Mouse (Mus musculus) lung, embryonic 16.5 days (tissue): ENCODE results near the gene Olfr855. TPM values are rescaled to one million over a fixed set of nuclear protein-coding genes. Genes with fewer than 3 reads are reported as not detected.

Experiments used
- ATAC-seq: fragments of 200-750 bp; cut with Nextera tagmentation; 2 replicates; pipeline ENCODE4 v1.8.0; 2017; ENCODE audit warnings: low read depth, mild to moderate bottlenecking, moderate library complexity
- H3K27ac ChIP-seq: fragments of 300-500 bp; sonication (generic); 2 replicates; pipeline ENCODE4 v1.5.1; 2014; ENCODE audit warnings: mild to moderate bottlenecking, control low read depth, low read length
- H3K27me3 ChIP-seq: fragments of 300-500 bp; sonication (generic); 2 replicates; pipeline ENCODE4 v1.6.1; 2014; ENCODE audit warnings: low read depth, low read length, mixed read lengths; ENCODE audit not compliant: control insufficient read depth, insufficient read depth
- H3K36me3 ChIP-seq: fragments of 300-500 bp; sonication (generic); 2 replicates; pipeline ENCODE4 v1.6.1; 2014; ENCODE audit warnings: low read length; ENCODE audit not compliant: control insufficient read depth, insufficient read depth
- H3K4me1 ChIP-seq: fragments of 300-500 bp; sonication (generic); replicated peaks from 2 replicates; pipeline ENCODE4 v1.6.1; 2014; ENCODE audit warnings: low read length, mixed read lengths; ENCODE audit not compliant: control insufficient read depth, insufficient read depth
- H3K4me2 ChIP-seq: fragments of 300-500 bp; sonication (generic); 2 replicates; pipeline ENCODE4 v1.6.1; 2014; ENCODE audit warnings: low read depth, low read length, control low read depth
- H3K4me3 ChIP-seq: fragments of 300-500 bp; sonication (generic); 2 replicates; pipeline ENCODE4 v1.5.1; 2014; ENCODE audit warnings: mild to moderate bottlenecking, low read length, control low read depth
- H3K9ac ChIP-seq: fragments of 300-500 bp; sonication (generic); 2 replicates; pipeline ENCODE4 v1.6.1; 2014; ENCODE audit warnings: low read length, control low read depth
- H3K9me3 ChIP-seq: fragments of 300-500 bp; sonication (generic); 2 replicates; pipeline ENCODE4 v1.6.1; 2016; ENCODE audit warnings: low read length; ENCODE audit not compliant: control insufficient read depth
- WGBS: fragments of 180-500 bp; shearing (Covaris S2); extraction: QIAGEN DNeasy Blood & Tissue Kit; methylation state at CpG from one replicate; pipeline ENCODE4 v1.1.7; 2014; 5-methylcytosine and 5-hydroxymethylcytosine counted together
- polyA plus RNA-seq: library from polyadenylated mRNA; unstranded; fragments of >200 nt; fragmentation: Nextera tagmentation; extraction: Ambion mirVana; gene quantifications from 2 replicates; pipeline ENCODE4 v1.2.1, GENCODE M21; 2015

Olfr855 gene
- polyA plus RNA-seq, result not detected in 2 replicates

DNA sequence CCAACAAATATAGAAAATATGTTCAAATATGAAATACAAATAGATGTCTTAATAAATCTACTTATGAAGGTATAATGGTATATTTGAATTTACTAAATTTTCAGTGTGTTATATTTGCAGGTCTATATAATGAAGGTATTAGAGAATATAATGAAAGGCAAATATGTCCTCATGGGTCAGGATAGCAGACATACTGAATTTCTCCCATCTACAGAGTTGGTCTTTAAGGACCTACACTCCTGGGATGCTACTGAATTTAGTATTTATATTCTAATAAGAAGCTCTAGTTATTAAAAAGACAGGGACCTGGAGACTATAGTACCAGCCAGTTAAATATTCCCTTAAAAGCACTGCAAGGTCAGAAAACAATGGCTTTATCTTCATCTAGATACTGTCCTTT, at the start of gene Olfr855:
Gene Olfr855, plus strand, starts transcription at position 301 of the 400 bp plus-strand sequence.
- no peak within 1 kb of the TSS for H3K27ac ChIP-seq
- no peak within 1 kb of the TSS for H3K4me3 ChIP-seq
- H3K9me3 ChIP-seq, result no peaks in the 10 kb centered on the region
- no peak within 1 kb of the TSS for H3K9ac ChIP-seq
- no peak for ATAC-seq
- H3K36me3 ChIP-seq, result no peaks in the 10 kb centered on the region
- no peak within 1 kb of the TSS for H3K4me2 ChIP-seq
- H3K4me1 ChIP-seq, result no peaks in the 10 kb centered on the region
- no peaks in the 10 kb centered on the region for H3K27me3 ChIP-seq

DNA sequence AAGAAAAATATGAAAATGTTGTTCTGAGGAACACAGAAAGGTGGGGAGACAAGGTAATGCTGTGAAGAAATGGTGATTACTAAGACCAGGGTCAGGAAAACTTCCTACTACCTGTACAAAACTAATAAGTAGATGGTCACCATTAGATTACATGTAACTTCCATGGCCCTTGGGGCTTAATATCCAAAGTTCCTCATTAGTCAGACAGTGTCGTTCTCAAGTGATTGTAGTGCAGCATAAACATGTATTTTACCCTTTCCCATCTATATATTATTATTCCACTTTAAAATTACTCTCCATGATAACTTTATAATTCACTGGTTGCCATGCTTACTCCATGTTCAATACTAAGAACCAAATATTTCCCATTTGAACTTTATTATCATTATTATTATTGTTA, 41.4 kb upstream of the Olfr855 start, which contains the start of gene Olfr853:
Gene Olfr853, minus strand, starts transcription at position 101 of the 400 bp plus-strand sequence.
- no peaks in the 10 kb centered on the region for H3K4me1 ChIP-seq
- H3K9ac ChIP-seq, result no peak within 1 kb of the TSS
- H3K27ac ChIP-seq, result no peak within 1 kb of the TSS

DNA sequence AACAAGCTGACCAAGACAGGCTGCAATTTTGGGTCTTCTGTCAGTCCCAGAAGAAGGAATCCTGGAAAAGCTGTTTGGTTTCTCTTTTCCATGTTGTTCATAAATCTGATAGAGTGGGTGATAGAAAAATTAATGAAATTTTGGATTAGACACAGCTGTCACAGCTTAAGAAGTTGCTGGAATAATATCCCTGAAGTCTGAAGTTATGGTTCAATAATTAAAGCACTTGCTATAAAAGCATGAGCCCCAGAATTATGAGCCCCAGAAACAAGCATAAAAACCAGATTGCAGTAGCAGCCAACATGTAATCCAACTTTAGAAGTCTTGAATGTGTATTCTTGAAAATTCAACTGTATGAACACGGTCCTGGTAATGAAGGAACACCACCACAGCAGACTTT, 15.1 kb upstream of the Olfr855 start, which contains the start of gene Olfr854:
Gene Olfr854, minus strand, starts transcription at position 101 of the 400 bp plus-strand sequence.
- no peaks in the 10 kb centered on the region for H3K9me3 ChIP-seq
- WGBS, result 61% methylated on average over 1 of the region's 1 CpGs
- no peak within 1 kb of the TSS for H3K27ac ChIP-seq
- H3K27me3 ChIP-seq, result no peaks in the 10 kb centered on the region
- no peak for ATAC-seq
- H3K4me1 ChIP-seq, result no peaks in the 10 kb centered on the region
- H3K36me3 ChIP-seq, result no peaks in the 10 kb centered on the region
- no peak within 1 kb of the TSS for H3K4me2 ChIP-seq
- no peak within 1 kb of the TSS for H3K4me3 ChIP-seq
- H3K9ac ChIP-seq, result no peak within 1 kb of the TSS

More for the DNA sequence above, 41.4 kb upstream of the Olfr855 start, which contains the start of gene Olfr853:
- 67% methylated on average over 1 of the region's 1 CpGs for WGBS
- no peak for ATAC-seq
- Histone ChIP-seq H3K4me2 (no peak within 1 kb of the TSS), H3K27me3 (no peaks in the 10 kb centered on the region), H3K9me3 (no peaks in the 10 kb centered on the region), H3K4me3 (no peak within 1 kb of the TSS), H3K36me3 (no peaks in the 10 kb centered on the region)

DNA sequence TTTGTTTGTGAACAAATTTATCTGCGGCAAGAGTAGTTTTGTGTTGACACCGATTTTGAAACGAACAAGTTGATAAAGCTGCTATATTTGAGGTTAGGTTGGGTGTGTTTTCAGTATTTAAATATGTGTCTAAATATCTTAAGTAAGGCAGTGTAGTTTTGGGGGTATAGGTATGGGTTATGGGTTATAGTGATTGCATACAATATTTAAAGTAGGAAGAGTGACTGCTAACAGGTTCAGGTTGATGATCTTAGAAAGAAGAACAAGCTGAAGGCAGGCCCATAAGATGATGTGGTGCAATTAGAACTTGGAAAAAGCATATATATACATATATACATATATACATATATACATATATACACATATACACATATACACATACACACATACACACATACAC, 38.9 kb downstream of the Olfr855 start:
- H3K27me3 ChIP-seq, result no peaks in the 10 kb centered on the region
- no peaks in the 10 kb centered on the region for H3K9me3 ChIP-seq
- H3K9ac ChIP-seq, result no peak overlapping the region
- H3K4me2 ChIP-seq, result no peak overlapping the region
- no peak overlapping the region for H3K27ac ChIP-seq
- ATAC-seq, result no peak
- no peaks in the 10 kb centered on the region for H3K4me1 ChIP-seq
- no peak overlapping the region for H3K4me3 ChIP-seq
- no peaks in the 10 kb centered on the region; the same call in 1 of the 2 replicates for H3K36me3 ChIP-seq
- 95% methylated on average over 3 of the region's 3 CpGs for WGBS

DNA sequence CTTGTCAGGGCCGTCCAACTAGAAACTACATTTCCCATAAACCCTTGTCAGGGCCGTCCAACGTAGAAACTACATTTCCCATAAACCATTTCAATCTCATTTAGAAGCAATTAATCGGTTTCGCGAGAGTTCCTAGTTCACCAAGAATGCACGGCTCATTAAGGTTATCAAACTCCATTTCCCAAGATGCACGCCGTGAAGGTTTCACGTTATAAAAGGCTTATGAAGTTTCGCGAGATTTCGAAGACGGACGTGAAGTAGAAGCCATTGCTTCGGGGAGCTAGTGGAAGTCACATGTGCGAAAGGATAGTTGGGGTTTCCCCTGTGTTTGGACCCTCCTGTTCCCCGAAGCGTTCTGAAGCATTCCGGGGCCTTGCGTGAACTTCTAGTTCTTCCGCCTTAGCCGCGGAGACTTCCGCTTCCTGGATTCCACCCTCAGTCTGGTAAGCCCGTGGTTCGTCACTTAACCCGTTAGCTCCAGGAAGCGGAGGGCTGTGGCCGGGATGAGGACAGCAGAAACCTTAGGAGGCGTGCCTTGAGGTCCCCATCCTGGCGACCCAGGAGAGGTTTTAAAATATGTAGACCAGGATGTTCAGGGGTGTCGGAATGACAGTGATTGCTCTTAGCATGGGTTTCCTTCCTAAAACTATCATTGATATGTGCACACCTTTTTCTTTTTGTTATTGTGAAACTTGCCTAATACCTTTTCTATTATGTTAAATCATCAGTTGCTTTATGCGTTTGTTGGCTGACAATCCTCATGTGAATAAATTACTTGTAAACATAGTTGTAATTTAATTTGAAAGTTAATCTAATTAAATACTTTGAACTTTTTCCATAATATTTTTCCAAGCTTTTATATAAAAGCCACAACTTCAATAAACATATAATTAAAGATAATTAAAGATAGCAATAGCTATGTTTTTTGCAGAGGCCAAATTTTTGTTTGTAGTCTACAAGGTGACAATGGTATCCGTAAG, 39.7 kb downstream of the Olfr855 start, which contains the start of gene Zfp317:
Gene Zfp317, plus strand, starts transcription at position 260 of the 980 bp plus-strand sequence.
- Histone ChIP-seq H3K4me1 (no peaks in the 10 kb centered on the region), H3K4me2 (peak within 1 kb of the TSS; percentile 51), H3K27ac (peak within 1 kb of the TSS; percentile 95), H3K27me3 (no peaks in the 10 kb centered on the region), H3K36me3 (no peaks in the 10 kb centered on the region; the same call in 1 of the 2 replicates), H3K9me3 (no peaks in the 10 kb centered on the region), H3K9ac (peak within 1 kb of the TSS; percentile 76), H3K4me3 (peak within 1 kb of the TSS; percentile 78)
- WGBS, result 2% methylated on average over 35 of the region's 35 CpGs
- ATAC-seq, result peak; percentile 98

- ATAC-seq, result no peak
- Histone ChIP-seq H3K27ac (no peak overlapping the region), H3K27me3 (no peaks in the 10 kb centered on the region), H3K4me2 (no peak overlapping the region), H3K36me3 (peaks cover 6% of the 10 kb centered on the region), H3K4me1 (no peaks in the 10 kb centered on the region), H3K9me3 (no peaks in the 10 kb centered on the region), H3K9ac (no peak overlapping the region), H3K4me3 (no peak overlapping the region)
Measured at GRCm38 (mm10) chr9:19629574-19629973, 47.2 kb downstream of the Olfr855 start.

Other genes with a start within 250 kb of the Olfr855 start
- not detected in 2 replicates for gene Olfr845, start 246.2 kb upstream of the Olfr855 start, polyA plus RNA-seq
- not detected in 2 replicates for gene Olfr846, start 218.6 kb upstream of the Olfr855 start, polyA plus RNA-seq
- gene Olfr847, start 203.9 kb upstream of the Olfr855 start, polyA plus RNA-seq, result not detected in 2 replicates
- gene Olfr849, start 142.4 kb upstream of the Olfr855 start, polyA plus RNA-seq, result not detected in 2 replicates
- not detected in 2 replicates for gene Olfr850, start 104.4 kb upstream of the Olfr855 start, polyA plus RNA-seq
- gene Olfr851, start 89.3 kb upstream of the Olfr855 start, polyA plus RNA-seq, result not detected in 2 replicates
- gene Olfr853, start 41.5 kb upstream of the Olfr855 start, polyA plus RNA-seq, result not detected in 2 replicates
- gene Olfr854, start 15.2 kb upstream of the Olfr855 start, polyA plus RNA-seq, result not detected in 2 replicates
- 26.6 and 26.8 TPM in 2 replicates for gene Zfp317, start 39.5 kb downstream of the Olfr855 start, polyA plus RNA-seq
- not detected in 2 replicates for gene Olfr857, start 126.8 kb downstream of the Olfr855 start, polyA plus RNA-seq
- not detected in 2 replicates for gene Olfr58, start 197.7 kb downstream of the Olfr855 start, polyA plus RNA-seq
- gene Olfr859, start 222.3 kb downstream of the Olfr855 start, polyA plus RNA-seq, result not detected in 2 replicates